Mouse (Mus musculus) B cell, adult 62 days (primary cell): ENCODE data around the gene 5830411N06Rik. TPM values are rescaled to one million over a fixed set of nuclear protein-coding genes. Genes with fewer than 3 reads are reported as not detected.

ENCODE experiments used
- total RNA-seq: library from RNA; stranded (reverse); gene quantifications from 4 replicates; pipeline ENCODE4 v1.2.4, GENCODE M21; 2023

5830411N06Rik gene
- not detected in 4 replicates for total RNA-seq

GRCm38 (mm10) chr7:140247216-140247615, at the start of gene 5830411N06Rik:
Gene 5830411N06Rik (plus strand): TSS chr7:140247284.

GRCm38 (mm10) chr7:140205864-140206263, 41.2 kb upstream of the 5830411N06Rik start, which contains the start of gene Olfr524:
Gene Olfr524 (minus strand): TSS chr7:140205964.

GRCm38 (mm10) chr7:140217967-140218366, 29.1 kb upstream of the 5830411N06Rik start, which contains the start of gene Cd163l1:
Gene Cd163l1 (plus strand): TSS chr7:140218267.

GRCm38 (mm10) chr7:140320558-140320957, 73.5 kb downstream of the 5830411N06Rik start, which contains the start of gene Olfr525:
Gene Olfr525 (plus strand): TSS chr7:140320858.

GRCm38 (mm10) chr7:140333717-140334116, 86.6 kb downstream of the 5830411N06Rik start, which contains the start of gene Olfr527:
Gene Olfr527 (plus strand): TSS chr7:140334017.

Other genes starting within 250 kb of the 5830411N06Rik start
- gene Zfp511, start 210.9 kb upstream of the 5830411N06Rik start, total RNA-seq: 34.0 to 41.3 TPM (median 38.2 TPM) in 4 replicates
- gene Tubgcp2, start 210.6 kb upstream of the 5830411N06Rik start, total RNA-seq: 32.0 to 37.6 TPM (median 35.1 TPM) in 4 replicates
- not detected in 4 replicates for gene Msx3, start 198.2 kb upstream of the 5830411N06Rik start, total RNA-seq
- gene Caly, start 164.7 kb upstream of the 5830411N06Rik start, total RNA-seq: not detected in 4 replicates
- gene Prap1, start 153.9 kb upstream of the 5830411N06Rik start, total RNA-seq: not detected in 4 replicates
- gene Fuom, start 144.8 kb upstream of the 5830411N06Rik start, total RNA-seq: 1.8 to 5.3 TPM (median 4.0 TPM) in 4 replicates
- gene Paox, start 131.5 kb upstream of the 5830411N06Rik start, total RNA-seq: 3.1 to 4.2 TPM (median 3.5 TPM) in 4 replicates
- 22.1 to 27.3 TPM (median 23.2 TPM) in 4 replicates for gene Echs1, start 130.8 kb upstream of the 5830411N06Rik start, total RNA-seq
- 11.6 to 23.1 TPM (median 20.5 TPM) in 4 replicates for gene Mtg1, start 109.7 kb upstream of the 5830411N06Rik start, total RNA-seq
- not detected in 4 replicates for gene Sprn, start 92.4 kb upstream of the 5830411N06Rik start, total RNA-seq
- gene Olfr522, start 82.5 kb upstream of the 5830411N06Rik start, total RNA-seq: not detected in 4 replicates
- not detected in 4 replicates for gene Olfr523, start 74.1 kb upstream of the 5830411N06Rik start, total RNA-seq
- not detected in 4 replicates for gene Olfr524, start 41.3 kb upstream of the 5830411N06Rik start, total RNA-seq
- not detected in 4 replicates for gene Cd163l1, start 29.0 kb upstream of the 5830411N06Rik start, total RNA-seq
- not detected in 4 replicates for gene Olfr525, start 73.6 kb downstream of the 5830411N06Rik start, total RNA-seq
- not detected in 4 replicates for gene Olfr527, start 86.7 kb downstream of the 5830411N06Rik start, total RNA-seq
- gene Olfr60, start 114.4 kb downstream of the 5830411N06Rik start, total RNA-seq: not detected in 4 replicates
- not detected in 4 replicates for gene Olfr530, start 129.0 kb downstream of the 5830411N06Rik start, total RNA-seq
- gene Olfr531, start 155.6 kb downstream of the 5830411N06Rik start, total RNA-seq: not detected in 4 replicates
- not detected in 4 replicates for gene Olfr532, start 174.4 kb downstream of the 5830411N06Rik start, total RNA-seq
- gene Olfr533, start 216.1 kb downstream of the 5830411N06Rik start, total RNA-seq: not detected in 4 replicates
- gene Olfr535, start 236.9 kb downstream of the 5830411N06Rik start, total RNA-seq: not detected in 4 replicates